Mouse (Mus musculus) CD8-positive naive resting alpha-beta T cell, adult 2 months (primary cell): ENCODE measurements at regions not wholly inside any gene's neighbourhood (a gene's known extent, or its start where the extent isn't known, plus 50 kb on each side); places are given as distances from the start of the nearest gene placed in this dataset.
A peak's percentile ranks its signal among the peaks of the same experiment; 100 is the strongest.

Experiments used
- DNase-seq, 2 experiments: peaks; one replicate each; pipeline ENCODE4 v3.0.0; 2022; ENCODE audit warnings: low read depth in 2 of 2, low spot score in 2 of 2

DNA sequence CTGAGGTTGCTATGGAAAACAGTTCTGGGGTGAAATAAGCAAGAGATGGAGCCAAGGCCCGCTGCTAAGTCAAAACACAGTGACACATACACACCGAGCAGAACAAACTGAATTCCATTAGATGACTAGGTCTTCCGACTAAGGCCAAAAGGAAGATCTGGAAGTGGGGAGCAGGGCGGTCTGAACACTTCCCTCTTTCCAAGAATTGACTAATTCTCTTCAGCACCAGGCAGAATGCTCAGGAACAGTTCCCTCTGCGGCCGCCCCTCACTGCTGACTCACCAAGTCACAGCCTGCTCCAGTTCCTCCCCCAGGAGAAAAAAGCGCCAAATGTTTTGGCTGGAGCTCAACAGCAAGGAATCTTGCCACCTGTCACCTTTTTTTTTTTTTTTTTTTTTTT is 328.9 kb upstream of the Trib2 start:
- no peak for DNase-seq

DNA sequence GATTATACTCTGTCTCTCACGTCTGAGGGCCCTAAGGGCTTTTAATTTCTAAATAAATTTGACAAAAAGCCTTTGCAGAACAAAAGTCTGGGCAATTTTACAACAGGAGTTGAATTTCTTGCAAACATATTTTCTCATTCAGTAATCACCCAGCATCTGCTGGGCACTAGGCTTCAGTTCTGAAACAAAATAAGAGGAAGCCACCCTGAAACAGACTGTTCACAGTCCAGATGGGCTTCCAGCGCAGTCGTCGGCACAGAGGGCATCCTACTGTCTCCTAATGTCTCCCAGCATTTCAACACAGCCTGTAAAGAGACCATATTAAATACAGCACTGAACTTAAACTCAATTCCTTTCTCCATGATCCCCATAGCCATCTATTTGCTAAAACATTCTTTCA is 324.5 kb upstream of the Trib2 start:
- no peak for DNase-seq

DNA sequence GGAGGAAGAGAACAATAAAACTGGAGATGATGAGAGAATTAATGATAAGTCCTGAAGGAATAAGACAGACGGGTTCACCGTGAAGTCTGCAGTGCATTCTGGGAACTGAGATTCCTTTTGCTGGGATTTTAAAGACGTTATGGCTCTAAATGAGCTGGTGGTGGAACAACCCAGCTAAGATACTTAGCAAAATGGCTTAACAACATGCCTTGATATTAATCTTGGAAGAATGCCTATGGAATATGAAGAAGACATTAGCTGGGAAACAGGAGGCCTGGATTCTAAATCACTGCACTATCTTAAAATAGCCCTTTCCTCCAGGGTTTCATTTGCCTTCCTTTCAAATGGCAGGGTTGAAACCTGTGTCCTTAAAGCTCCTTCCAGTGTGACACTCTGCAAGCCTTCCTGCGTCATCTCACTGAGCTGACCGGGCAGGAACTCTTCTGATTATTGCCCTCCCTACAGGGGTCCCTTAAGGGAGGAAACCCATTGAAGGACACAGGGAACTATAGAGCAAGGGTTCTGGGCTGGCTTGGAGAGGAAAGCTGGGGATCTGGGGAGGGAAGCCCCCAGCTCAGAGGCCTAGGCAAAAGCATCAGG is 323.9 kb upstream of the Trib2 start:
- no peak for DNase-seq

DNA sequence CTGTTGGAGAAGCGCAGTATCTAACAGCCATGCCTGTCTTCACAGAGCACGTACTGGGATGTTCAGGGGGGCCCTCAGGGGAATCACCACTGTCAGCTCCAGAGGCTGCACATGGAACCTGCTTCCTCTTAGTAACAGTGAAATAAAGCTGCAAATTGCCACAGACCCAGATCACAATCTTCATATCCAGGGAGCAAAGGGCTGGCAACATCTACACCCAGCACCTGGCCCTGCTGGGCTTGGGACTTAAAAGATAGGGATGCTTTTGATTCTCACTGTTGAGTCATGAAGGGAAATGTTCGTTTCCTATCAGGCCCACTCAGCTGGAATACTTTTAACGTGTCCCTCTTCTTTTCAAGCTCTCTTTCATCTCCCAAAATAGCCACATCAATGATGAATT is 322.4 kb upstream of the Trib2 start:
- no peak for DNase-seq

DNA sequence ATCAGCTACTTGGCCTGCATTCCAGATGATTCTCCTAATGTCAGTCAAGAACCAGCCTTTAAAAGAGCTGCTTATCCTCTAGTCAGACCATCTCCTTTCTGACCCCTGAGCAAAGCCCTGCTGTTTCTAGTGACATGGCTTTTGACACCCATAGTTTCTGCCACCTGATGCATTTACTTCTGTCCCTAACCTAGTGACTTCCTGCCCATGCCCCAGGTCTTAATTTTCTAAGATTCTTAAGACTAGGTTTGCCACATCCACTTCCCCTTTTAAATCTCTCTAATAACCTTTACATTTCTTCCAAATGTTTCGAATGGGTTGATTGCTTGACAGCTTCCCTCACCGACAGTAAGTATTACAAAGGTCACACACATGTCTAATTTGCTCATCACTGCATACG is 321.1 kb upstream of the Trib2 start:
- DNase-seq, result no peak

DNA sequence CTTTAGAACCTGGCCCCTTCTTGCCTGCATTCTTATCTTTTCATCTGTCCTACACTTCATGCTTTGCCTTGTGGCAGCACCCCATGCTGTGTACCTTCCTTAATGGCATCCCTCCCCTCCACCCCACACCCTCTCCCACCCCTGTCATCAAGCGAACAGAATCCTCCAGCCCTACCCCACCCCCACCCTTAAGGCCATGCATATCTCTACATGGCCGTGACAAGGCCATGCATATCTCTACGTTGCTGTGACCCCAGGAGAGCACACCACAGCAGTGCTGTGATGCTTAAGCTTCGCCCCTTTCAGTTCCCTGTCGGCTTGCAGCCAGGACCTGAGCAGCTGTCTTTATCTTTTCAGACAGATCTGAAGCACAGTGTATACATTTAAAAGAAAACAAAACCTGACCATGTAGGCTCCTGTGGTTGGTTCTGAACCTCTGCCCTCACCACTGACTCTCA is 319.5 kb upstream of the Trib2 start:
- DNase-seq, result no peak

DNA sequence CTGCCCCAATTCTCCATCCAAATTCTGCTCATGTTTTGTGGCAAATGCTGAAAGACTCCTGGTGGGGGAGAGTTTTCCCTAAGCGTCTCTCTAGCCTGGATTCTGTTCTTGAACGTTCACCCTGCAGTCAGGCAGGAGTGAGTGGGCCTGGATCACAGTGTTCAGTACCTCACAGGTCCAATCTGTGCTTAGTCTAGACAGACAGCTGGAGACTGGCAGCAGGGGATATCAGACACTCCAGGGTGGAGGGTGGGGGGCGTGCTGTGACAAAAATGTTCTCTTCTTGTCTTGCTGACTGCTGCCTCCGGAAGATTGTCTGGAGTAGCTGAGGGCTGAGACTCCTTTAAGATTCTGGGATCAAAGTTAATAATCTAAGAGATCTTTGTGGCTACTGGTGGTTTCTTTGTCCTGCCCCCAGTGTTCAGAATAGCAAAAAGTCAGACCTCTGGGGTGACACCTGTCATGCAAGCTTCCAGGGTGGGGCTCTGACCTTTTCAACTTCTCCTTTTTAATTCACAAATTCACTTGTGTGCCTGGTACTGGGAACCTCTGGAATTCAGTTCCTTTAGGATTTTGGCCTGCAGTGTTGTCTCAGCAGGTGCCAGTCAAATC is 319.0 kb upstream of the Trib2 start:
- no peak for DNase-seq

DNA sequence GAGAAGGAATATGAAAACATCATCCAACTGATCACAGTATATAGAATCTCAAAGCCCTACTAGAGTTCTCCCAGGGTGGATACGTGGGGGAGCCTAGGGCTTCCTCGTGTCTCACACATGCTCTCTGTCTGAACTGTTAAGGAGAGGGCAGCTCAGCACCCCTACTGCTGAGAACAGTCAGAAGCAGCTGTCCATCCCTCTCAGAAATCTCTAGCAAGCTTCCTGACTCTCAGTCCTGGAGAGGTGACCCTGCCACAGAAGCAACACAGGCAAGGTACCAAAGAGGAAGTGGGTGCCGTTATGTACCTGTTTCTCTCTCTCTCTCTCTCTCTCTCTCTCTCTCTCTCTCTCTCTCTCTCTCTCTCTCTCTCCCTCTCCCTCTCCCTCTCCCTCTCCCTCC is 317.7 kb upstream of the Trib2 start:
- DNase-seq, result no peak

DNA sequence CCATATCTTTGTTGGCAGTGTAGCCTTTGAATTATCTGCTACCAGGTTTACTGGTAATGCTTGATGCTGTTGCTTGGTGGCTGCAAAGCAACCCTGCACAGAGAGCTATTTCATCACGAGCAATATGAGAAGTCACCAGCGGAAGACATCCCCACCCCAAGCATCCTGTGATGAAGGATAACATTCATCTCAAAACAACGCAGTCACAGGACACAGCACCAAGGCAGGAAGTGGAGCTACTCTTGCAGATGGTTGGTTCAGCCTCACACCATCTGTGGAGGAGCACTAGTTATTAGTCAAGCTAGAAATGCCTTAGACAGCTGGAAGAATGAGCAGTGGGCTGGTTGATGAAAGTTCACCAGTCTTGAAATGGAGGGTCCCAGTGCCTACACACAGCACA is 316.5 kb upstream of the Trib2 start:
- peak; percentile 68 to 70 for DNase-seq

DNA sequence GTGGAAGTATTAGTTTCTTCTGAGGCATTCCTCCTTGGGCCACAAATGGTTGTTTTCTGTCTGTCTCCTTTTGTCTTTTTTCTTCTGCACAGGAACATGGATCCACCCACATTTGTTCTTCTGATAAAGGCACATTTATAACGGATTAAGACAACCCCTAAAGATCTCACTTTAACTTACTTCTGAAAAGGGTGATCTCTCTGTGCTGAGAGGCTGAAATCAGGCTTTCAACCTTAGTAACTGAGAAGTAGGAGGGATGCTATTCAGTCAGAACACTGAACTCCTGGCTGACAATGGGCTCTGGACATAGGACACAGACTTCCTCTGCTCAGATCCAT is 315.0 kb upstream of the Trib2 start:
- DNase-seq, result no peak

DNA sequence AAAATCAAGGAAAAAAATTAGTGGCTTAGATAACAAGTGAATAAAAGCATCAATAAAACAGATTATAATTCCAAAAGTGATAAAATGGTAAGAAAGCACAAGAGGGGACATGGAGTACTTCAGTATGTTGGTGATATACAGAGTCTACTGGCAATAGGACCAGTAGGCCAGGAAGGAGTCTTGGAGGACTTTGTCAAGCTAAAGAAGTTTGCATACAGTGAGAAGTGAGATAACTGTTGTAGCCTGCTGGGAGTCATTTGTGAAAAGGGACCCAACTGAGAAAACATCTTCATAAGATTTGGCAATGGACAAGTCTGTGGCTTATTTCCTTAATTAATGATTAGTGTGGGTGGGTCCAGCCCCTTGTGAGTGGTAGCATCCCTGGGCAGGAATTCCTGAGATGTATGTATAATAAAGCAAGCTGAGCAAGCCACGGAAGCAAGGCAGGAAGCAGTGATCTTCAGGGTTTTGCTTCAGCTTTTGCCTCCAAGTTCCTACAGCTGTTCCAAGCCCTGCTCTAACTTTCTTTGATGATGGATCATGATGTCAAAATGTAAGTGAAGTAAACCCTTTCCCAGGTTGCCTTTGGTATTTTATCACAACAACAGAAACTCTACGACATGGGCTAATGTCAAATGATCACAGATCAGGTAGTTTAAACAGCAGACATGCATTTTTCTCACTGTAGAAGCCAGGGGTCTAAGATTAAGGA is 314.5 kb upstream of the Trib2 start:
- DNase-seq, result no peak

DNA sequence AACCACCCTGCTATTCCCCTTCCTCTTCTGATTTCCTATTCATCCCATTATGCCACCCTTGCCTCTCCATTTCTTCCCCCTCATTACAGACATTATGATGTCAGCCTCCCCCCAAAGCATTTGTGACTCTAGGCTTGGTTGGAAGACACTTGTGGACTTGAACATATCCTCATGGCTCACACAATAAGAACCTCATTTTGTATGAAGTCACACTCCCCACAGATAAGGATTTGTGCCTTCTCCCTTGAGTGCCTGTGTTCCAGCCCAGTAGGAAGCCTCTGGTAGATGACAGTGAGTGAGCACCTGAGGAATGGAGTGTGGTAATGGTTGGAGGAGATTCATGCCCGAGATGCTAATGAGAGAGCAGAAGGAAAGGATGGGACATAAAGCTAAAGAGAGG is 313.9 kb upstream of the Trib2 start:
- no peak for DNase-seq

DNA sequence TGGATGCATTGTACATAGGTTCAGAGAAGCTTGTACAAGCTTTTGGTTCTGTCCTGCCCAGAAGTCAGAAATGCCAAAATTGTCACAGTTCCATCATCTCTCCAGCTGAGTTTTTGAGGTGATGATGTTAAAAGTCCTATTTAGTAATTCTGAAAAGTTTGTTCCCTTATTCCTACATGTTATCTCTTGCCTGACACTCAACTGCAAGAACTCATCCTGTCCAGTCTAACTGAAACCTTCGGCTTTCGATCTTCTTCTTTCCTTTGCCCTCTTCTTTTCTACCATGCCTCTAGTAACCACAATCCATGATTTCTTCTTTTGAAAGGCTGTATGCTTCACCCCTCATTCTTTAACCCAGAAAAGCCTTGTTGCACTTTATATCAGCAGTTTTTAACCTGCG is 313.2 kb upstream of the Trib2 start:
- no peak for DNase-seq

DNA sequence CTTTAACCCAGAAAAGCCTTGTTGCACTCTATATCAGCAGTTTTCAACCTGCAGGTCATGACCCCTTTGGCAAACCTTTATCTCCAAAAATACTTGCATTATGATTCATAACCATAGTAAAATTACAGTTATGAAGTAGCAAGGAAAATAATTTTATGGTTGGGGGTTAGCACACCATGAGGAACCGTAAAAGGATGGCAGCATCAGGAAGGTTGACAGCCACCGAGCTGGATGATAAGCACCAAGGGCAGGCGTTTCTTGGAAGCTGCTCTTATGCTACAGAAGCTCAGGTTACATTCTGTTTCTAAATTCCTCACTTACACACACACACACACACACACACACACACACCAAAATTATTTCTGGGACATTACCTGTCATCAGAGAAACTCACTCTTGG is 312.5 kb upstream of the Trib2 start:
- DNase-seq, result no peak

DNA sequence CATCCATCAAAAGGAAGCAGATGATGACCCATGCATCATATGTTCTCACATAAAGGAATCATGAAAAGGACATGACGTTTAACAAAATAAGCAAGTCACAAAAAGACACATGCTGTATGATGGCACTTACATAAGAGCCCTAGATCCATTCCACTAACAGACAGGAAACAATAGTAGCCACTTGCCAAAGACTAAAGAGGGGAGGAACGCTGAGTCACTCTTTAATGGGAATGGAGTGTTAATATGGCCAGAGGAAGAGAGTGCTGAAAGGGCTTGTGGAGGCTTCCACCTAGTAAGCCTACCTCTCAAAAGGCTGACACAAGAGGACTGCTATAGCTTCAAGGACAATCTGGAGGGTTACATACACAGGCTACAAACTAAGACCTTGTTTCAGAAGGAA is 308.2 kb upstream of the Trib2 start:
- no peak for DNase-seq

DNA sequence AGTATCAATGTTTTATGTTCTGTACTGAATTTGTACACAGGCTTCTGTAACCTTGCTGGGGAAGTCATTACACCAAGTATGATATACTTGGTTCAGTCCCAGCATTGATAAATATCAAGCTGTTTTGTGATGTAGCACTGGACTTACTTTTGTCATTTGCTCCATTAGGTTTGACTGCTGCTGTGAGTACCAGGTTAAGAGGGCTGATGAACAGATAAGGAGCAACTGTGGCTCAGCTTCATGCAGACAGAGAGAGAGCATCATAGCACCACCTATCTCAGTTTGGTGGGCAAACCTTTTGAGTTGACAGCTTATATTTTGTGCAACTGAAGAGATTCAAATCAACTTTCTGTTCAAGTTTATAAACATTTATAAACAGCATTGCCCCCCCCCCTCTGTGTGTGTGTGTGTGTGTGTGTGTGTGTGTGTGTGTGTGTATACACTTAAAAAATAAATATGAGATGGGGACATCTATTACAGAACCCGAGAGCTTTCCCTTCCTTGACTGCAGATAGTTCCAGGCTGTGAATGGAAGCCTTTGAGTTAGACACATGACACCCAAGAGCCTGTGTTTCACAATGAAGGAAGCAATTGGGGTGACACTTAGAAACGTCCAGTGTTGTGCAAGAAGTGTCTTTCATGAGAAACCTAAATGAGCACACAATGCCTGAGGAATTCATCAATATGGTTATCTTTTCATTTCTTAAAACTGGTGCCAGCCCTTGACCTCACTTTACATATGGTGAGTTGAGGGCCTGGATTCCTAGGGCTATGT is 305.8 kb upstream of the Trib2 start:
- DNase-seq, result no peak

DNA sequence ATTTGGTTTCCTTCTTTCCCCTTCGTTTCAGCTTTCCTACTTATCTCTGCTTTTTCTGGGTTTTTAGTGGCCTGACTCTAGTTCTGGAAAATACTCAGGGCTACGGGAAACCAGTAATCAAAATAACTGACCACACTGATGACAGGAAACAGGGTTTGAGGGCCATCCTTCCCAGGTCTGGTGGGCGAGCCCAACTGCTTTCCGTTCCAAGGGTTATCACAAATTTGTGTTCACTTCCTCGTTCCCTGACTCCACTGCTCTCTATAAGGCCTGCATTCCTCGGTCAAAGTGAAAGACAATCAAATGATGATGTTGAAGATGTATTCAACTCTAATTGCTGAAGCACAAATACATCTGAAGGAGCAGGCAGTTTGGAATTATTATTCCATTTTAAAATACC is 305.1 kb upstream of the Trib2 start:
- DNase-seq, result no peak

DNA sequence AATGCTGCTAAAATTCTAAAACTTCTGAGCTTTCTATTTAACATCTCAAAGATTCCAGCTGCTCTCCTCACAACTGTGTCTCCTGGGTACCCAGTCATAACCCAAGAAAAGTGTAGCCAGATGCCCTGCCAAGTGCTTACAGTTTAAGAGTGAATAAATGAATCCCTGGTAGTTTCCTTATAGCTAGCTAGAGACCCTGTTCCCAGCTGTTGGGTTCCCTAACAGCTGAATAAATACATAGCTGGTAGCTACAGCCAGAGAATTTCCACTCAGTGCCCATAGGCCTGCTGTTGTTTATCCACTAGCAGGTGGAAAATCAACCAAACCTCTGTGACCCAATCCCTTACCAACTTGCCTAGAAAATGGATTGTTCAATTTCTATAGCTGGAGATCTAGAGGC is 302.0 kb upstream of the Trib2 start:
- no peak for DNase-seq

DNA sequence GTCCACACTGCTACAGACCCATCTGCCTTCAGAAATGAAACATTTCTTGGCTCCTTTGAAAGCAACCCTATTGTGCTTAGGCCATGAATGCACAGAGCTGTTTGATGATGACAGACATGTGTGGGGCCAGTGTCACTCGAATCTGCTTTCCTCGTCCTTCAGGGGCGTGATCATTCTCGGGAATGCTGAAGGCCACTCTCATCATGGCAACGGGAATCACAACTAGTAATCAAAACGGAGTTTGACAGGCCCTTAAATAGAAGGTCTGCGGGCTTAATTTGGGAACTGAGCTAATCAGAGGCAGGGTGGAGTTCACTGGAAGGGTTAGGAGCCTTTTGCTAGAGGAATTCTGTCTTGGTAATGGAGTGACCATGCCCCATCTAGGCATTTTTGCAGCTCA is 290.2 kb upstream of the Trib2 start:
- no peak for DNase-seq

DNA sequence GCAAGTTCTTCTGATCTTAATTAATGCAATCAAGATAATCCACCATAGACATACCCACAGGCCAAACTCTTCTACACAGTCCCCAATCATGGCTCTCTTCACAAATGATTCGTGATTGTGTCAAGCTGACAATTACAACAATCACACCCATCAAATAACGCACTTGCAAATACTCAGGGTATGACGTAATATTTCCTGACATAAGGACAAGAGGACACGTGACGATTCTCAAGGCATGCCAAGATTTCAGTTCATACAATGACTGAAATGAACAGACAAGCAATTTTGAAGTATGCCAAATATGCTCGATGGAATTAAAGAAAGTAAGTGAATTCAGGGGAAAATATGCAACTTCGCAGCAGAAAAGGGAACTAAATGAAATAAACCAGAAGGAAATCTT is 282.1 kb upstream of the Trib2 start:
- no peak for DNase-seq

DNA sequence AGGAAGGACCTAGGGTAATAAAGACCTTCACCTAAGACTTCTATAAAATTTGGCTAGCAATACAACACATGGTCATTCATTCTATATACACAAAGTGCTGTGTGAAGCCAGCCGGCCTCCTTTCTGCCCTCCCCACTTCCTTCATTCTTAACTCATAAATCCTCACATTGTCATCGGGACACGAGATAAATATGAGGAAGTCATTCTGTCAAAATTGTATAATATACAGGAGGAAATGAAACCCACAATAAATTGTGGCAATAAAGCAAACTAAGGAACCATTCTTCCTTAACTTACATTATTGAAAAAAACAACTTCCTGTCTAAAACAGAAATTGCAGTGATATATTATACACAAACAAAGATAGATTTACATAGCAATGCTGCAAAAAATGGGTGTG is 275.9 kb upstream of the Trib2 start:
- DNase-seq, result no peak

DNA sequence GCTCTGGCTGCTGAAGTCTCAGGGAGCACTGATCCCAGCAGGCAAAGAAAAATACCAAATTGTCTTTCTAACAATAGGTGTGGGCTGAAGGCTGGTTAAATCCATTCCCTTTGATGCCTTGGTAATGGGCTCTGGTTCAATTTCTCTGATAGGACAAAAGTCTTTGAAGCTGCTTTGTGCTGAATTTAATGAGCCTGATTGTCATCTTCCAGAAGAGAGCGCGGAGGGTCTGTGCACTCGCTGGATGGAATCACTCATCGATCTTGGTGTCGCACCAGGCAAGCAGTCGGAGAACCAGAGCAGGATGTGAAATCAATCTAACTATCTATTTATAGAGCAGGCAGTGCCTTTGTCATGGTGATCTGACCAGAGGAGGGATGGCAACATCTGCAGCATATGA is 274.6 kb upstream of the Trib2 start:
- no peak for DNase-seq
